Mouse (Mus musculus) heart, embryonic 16.5 days (tissue): ENCODE data around the gene Cdk6. TPM values are rescaled to one million over a fixed set of nuclear protein-coding genes. Genes with fewer than 3 reads are reported as not detected.
"Not testable (repeated sequence)": the region's sequence is repeated elsewhere in the genome, so short reads cannot be mapped to it uniquely, and the experiment has no call there.

Experiments
- ATAC-seq: fragments of 200-750 bp; cut with Nextera tagmentation; replicated peaks from 2 replicates; pipeline ENCODE4 v1.8.0; 2017; ENCODE audit warnings: moderate number of reproducible peaks; ENCODE audit not compliant: insufficient read depth, low FRiP score; ENCODE audit errors: extremely low read depth
- H3K27ac ChIP-seq: fragments of 300-500 bp; sonication (generic); 2 replicates; pipeline ENCODE4 v1.5.1; 2014; ENCODE audit warnings: mild to moderate bottlenecking, low read length, control low read depth, moderate library complexity
- H3K27me3 ChIP-seq: fragments of 300-500 bp; sonication (generic); 2 replicates; pipeline ENCODE4 v1.6.1; 2014; ENCODE audit warnings: low read length, mixed read lengths; ENCODE audit not compliant: control insufficient read depth, insufficient read depth
- H3K36me3 ChIP-seq: fragments of 300-500 bp; sonication (generic); 2 replicates; pipeline ENCODE4 v1.6.1; 2014; ENCODE audit not compliant: control insufficient read depth, insufficient read depth
- H3K4me1 ChIP-seq: fragments of 300-500 bp; sonication (generic); 2 replicates; pipeline ENCODE4 v1.6.1; 2014; ENCODE audit warnings: low read length, mixed read lengths; ENCODE audit not compliant: control insufficient read depth, insufficient read depth
- H3K4me2 ChIP-seq: fragments of 300-500 bp; sonication (generic); 2 replicates; pipeline ENCODE4 v1.6.1; 2014; ENCODE audit warnings: low read depth, mild to moderate bottlenecking, control low read depth, low read length
- H3K4me3 ChIP-seq: fragments of 300-500 bp; sonication (generic); 2 replicates; pipeline ENCODE4 v1.5.1; 2014; ENCODE audit warnings: mild to moderate bottlenecking, control low read depth, low read length
- H3K9ac ChIP-seq: fragments of 300-500 bp; sonication (generic); 2 replicates; pipeline ENCODE4 v1.6.1; 2014; ENCODE audit warnings: low read length, control low read depth
- H3K9me3 ChIP-seq: fragments of 300-500 bp; sonication (generic); replicated peaks from 2 replicates; pipeline ENCODE4 v1.6.1; 2016; ENCODE audit warnings: low read length; ENCODE audit not compliant: control insufficient read depth
- WGBS: fragments of 180-500 bp; shearing (Covaris S2); extraction: QIAGEN DNeasy Blood & Tissue Kit; methylation state at CpG from one replicate; pipeline ENCODE4 v1.1.7; 2014; 5-methylcytosine and 5-hydroxymethylcytosine counted together
- polyA plus RNA-seq: library from polyadenylated mRNA; unstranded; fragments of >200 nt; fragmentation: Nextera tagmentation; extraction: Ambion mirVana; gene quantifications from 2 replicates; pipeline ENCODE4 v1.2.1, GENCODE M21; 2015

The Cdk6 gene
- polyA plus RNA-seq, 1 experiment from 2014 or later: 37.7 TPM

- H3K4me2 ChIP-seq: no peak overlapping the region
- no peak overlapping the region for H3K9ac ChIP-seq
- H3K27me3 ChIP-seq: no peaks in the 10 kb centered on the region
- H3K27ac ChIP-seq: no peak overlapping the region
- no peak for ATAC-seq
- WGBS: 72% methylated on average over 6 of the region's 6 CpGs
- no peak overlapping the region for H3K4me3 ChIP-seq
- peaks cover 3% of the 10 kb centered on the region; the same call in 1 of the 2 replicates for H3K4me1 ChIP-seq
- no peaks in the 10 kb centered on the region for H3K9me3 ChIP-seq
- peaks cover 5% of the 10 kb centered on the region; the same call in 1 of the 2 replicates for H3K36me3 ChIP-seq
These were observed 53.7 kb downstream of the Cdk6 start for GRCm38 (mm10) chr5:3395020-3395419.

GRCm38 (mm10) chr5:3396214-3396613, 54.9 kb downstream of the Cdk6 start:
- ATAC-seq: no peak
- Histone ChIP-seq H3K4me1 (peaks cover 3% of the 10 kb centered on the region; the same call in 1 of the 2 replicates), H3K4me3 (no peak overlapping the region), H3K9ac (no peak overlapping the region), H3K4me2 (no peak overlapping the region), H3K27ac (no peak overlapping the region), H3K27me3 (no peaks in the 10 kb centered on the region), H3K9me3 (no peaks in the 10 kb centered on the region), H3K36me3 (no peaks in the 10 kb centered on the region)
- 57% methylated on average over 6 of the region's 6 CpGs for WGBS

GRCm38 (mm10) chr5:3396910-3397575, 55.8 kb downstream of the Cdk6 start:
- Histone ChIP-seq H3K4me3 (no peak overlapping the region), H3K36me3 (no peaks in the 10 kb centered on the region), H3K9ac (no peak overlapping the region), H3K27me3 (no peaks in the 10 kb centered on the region), H3K4me1 (peaks cover 3% of the 10 kb centered on the region; the same call in 1 of the 2 replicates), H3K9me3 (no peaks in the 10 kb centered on the region), H3K4me2 (no peak overlapping the region), H3K27ac (no peak overlapping the region)
- no peak for ATAC-seq
- 82% methylated on average over 11 of the region's 11 CpGs for WGBS

- no peaks in the 10 kb centered on the region for H3K36me3 ChIP-seq
- no peaks in the 10 kb centered on the region for H3K9me3 ChIP-seq
- H3K9ac ChIP-seq: no peak overlapping the region
- no peaks in the 10 kb centered on the region for H3K27me3 ChIP-seq
- H3K4me3 ChIP-seq: no peak overlapping the region
- no peak overlapping the region for H3K4me2 ChIP-seq
- H3K4me1 ChIP-seq: peaks cover 4% of the 10 kb centered on the region; the same call in 1 of the 2 replicates
- no peak overlapping the region for H3K27ac ChIP-seq
- ATAC-seq: no peak
- WGBS: 84% methylated on average over 7 of the region's 7 CpGs
These were observed 58.7 kb downstream of the Cdk6 start for GRCm38 (mm10) chr5:3399784-3400494.

GRCm38 (mm10) chr5:3405102-3405501, 63.8 kb downstream of the Cdk6 start:
- Histone ChIP-seq H3K36me3 (no peaks in the 10 kb centered on the region), H3K4me1 (0 out of 2 replicates have a peak, but pooled peaks cover 2% of the 10 kb centered on the region), H3K4me3 (no peak overlapping the region), H3K9ac (no peak overlapping the region), H3K27ac (no peak overlapping the region), H3K27me3 (no peaks in the 10 kb centered on the region), H3K4me2 (no peak overlapping the region), H3K9me3 (no peaks in the 10 kb centered on the region)
- no peak for ATAC-seq
- 61% methylated on average over 6 of the region's 6 CpGs for WGBS

- H3K27ac ChIP-seq: no peak overlapping the region
- no peaks in the 10 kb centered on the region for H3K9me3 ChIP-seq
- H3K36me3 ChIP-seq: no peaks in the 10 kb centered on the region
- no peak overlapping the region for H3K4me3 ChIP-seq
- H3K9ac ChIP-seq: no peak overlapping the region
- no peak for ATAC-seq
- no peaks in the 10 kb centered on the region for H3K27me3 ChIP-seq
- WGBS: 89% methylated on average over 6 of the region's 6 CpGs
- no peak overlapping the region for H3K4me2 ChIP-seq
- H3K4me1 ChIP-seq: 0 out of 2 replicates have a peak, but pooled peaks cover 2% of the 10 kb centered on the region
These were observed 64.2 kb downstream of the Cdk6 start for GRCm38 (mm10) chr5:3405503-3405902.

- Histone ChIP-seq H3K4me3 (no peak overlapping the region), H3K9ac (no peak overlapping the region), H3K36me3 (no peaks in the 10 kb centered on the region), H3K4me1 (peaks cover 6% of the 10 kb centered on the region; the same call in 1 of the 2 replicates), H3K4me2 (no peak overlapping the region), H3K27me3 (no peaks in the 10 kb centered on the region), H3K9me3 (no peaks in the 10 kb centered on the region), H3K27ac (no peak overlapping the region)
- ATAC-seq: no peak
- WGBS: 85% methylated on average over 9 of the region's 9 CpGs
These were observed 66.6 kb downstream of the Cdk6 start for GRCm38 (mm10) chr5:3407926-3408325.

- not testable (repeated sequence) for H3K9ac ChIP-seq, H3K4me2 ChIP-seq, ATAC-seq, H3K27me3 ChIP-seq, H3K36me3 ChIP-seq, H3K9me3 ChIP-seq, H3K4me3 ChIP-seq, H3K27ac ChIP-seq
- WGBS: 81% methylated on average over 1 of the region's 1 CpGs
- peaks cover 13% of the 10 kb centered on the region for H3K4me1 ChIP-seq
These were observed 76.9 kb downstream of the Cdk6 start for GRCm38 (mm10) chr5:3418183-3418582.
